Mouse (Mus musculus) thymus, adult 2 months (tissue): ENCODE data around the gene Nxt2. TPM values are rescaled to one million over a fixed set of nuclear protein-coding genes. Genes with fewer than 3 reads are reported as not detected.
"Not testable (repeated sequence)": the region's sequence is repeated elsewhere in the genome, so short reads cannot be mapped to it uniquely, and the experiment has no call there.

ENCODE experiments used
- DNase-seq: peaks from one replicate; pipeline ENCODE4 v3.0.0; 2021
- H3K27ac ChIP-seq: fragments of 200-500 bp; 2 replicates; pipeline ENCODE4 v1.5.1; 2012; ENCODE audit warnings: low read length, control low read depth; ENCODE audit not compliant: control insufficient read depth, insufficient read depth
- H3K27me3 ChIP-seq: fragments of 200-500 bp; 2 replicates; pipeline ENCODE4 v1.6.1; 2012; ENCODE audit warnings: mild to moderate bottlenecking, low read length, moderate library complexity, mixed read lengths; ENCODE audit not compliant: control insufficient read depth, insufficient read depth
- H3K36me3 ChIP-seq: fragments of 200-500 bp; 2 replicates; pipeline ENCODE4 v1.6.1; 2012; ENCODE audit warnings: mild to moderate bottlenecking, low read length, moderate library complexity; ENCODE audit not compliant: control insufficient read depth, insufficient read depth
- H3K4me1 ChIP-seq: fragments of 200-500 bp; replicated peaks from 2 replicates; pipeline ENCODE4 v1.6.1; 2012; ENCODE audit warnings: low read length; ENCODE audit not compliant: control insufficient read depth, insufficient read depth
- H3K4me3 ChIP-seq: fragments of 200-500 bp; 2 replicates; pipeline ENCODE4 v1.5.1; 2012; ENCODE audit warnings: mild to moderate bottlenecking, low read length, control low read depth, moderate library complexity; ENCODE audit not compliant: control insufficient read depth, insufficient read depth
- CTCF ChIP-seq: fragments of 200-500 bp; IDR thresholded peaks from 2 replicates; pipeline ENCODE4 v1.5.1; 2012; ENCODE audit warnings: mild to moderate bottlenecking, control low read depth, low read length, moderate library complexity, borderline replicate concordance; ENCODE audit not compliant: control insufficient read depth, poor library complexity, insufficient read depth; ENCODE audit errors: extremely low read depth
- POLR2A ChIP-seq: fragments of 200-500 bp; IDR thresholded peaks from 2 replicates; pipeline ENCODE4 v1.6.1; 2012; ENCODE audit warnings: mild to moderate bottlenecking, low read length, control low read depth, moderate library complexity; ENCODE audit not compliant: control insufficient read depth, poor library complexity, insufficient read depth; ENCODE audit errors: extremely low read depth
- WGBS: fragments of 180-500 bp; shearing (Covaris S2); methylation state at CpG from one replicate; pipeline ENCODE4 v1.1.7; 2018; 5-methylcytosine and 5-hydroxymethylcytosine counted together
- polyA plus RNA-seq: library from polyadenylated mRNA; depleted of rRNA; stranded (reverse); fragments of >200 nt; gene quantifications from 2 replicates; pipeline ENCODE4 v1.2.3, GENCODE M21; 2012

Gene Nxt2
- polyA plus RNA-seq, 1 experiment, result 1.5 TPM

- no peak for DNase-seq
- 89% methylated on average over 5 of the region's 5 CpGs for WGBS
- Histone ChIP-seq H3K27me3 (no peaks in the 10 kb centered on the region), H3K4me3 (no peak within 1 kb of the TSS), H3K27ac (no peak within 1 kb of the TSS), H3K4me1 (no peaks in the 10 kb centered on the region), H3K36me3 (no peaks in the 10 kb centered on the region)
- TF ChIP-seq CTCF, result no peak
Measured at GRCm38 (mm10) chrX:142196831-142197230, 29.7 kb upstream of the Nxt2 start, which contains the start of gene Gucy2f. TSS of gene Gucy2f (minus strand) at chrX:142196931.

- no peak overlapping the region for H3K27ac ChIP-seq
Measured at GRCm38 (mm10) chrX:142200295-142200694, 26.3 kb upstream of the Nxt2 start.

GRCm38 (mm10) chrX:142227398-142228054 lies 956 bp downstream of the Nxt2 start:
- TF ChIP-seq POLR2A (no peak), CTCF (no peak)
- WGBS, result 1% methylated on average over 15 of the region's 15 CpGs
- H3K4me1 ChIP-seq, result no peaks in the 10 kb centered on the region
- peak; percentile 14 for DNase-seq
- no peaks in the 10 kb centered on the region for H3K36me3 ChIP-seq
- peak overlapping the region; percentile 57; the same call in 1 of the 2 replicates for H3K27ac ChIP-seq
- H3K4me3 ChIP-seq, result no peak overlapping the region
- no peaks in the 10 kb centered on the region for H3K27me3 ChIP-seq

More at GRCm38 (mm10) chrX:142200295-142200694, 26.3 kb upstream of the Nxt2 start:
- peak; percentile 30 for DNase-seq
- Histone ChIP-seq H3K27me3 (no peaks in the 10 kb centered on the region), H3K36me3 (no peaks in the 10 kb centered on the region), H3K4me1 (no peaks in the 10 kb centered on the region), H3K4me3 (no peak overlapping the region)
- TF ChIP-seq POLR2A (no peak), CTCF (no peak)
- WGBS, result 6% methylated on average over 3 of the region's 3 CpGs

- Histone ChIP-seq H3K4me1 (no peaks in the 10 kb centered on the region), H3K27me3 (no peaks in the 10 kb centered on the region), H3K36me3 (no peaks in the 10 kb centered on the region), H3K4me3 (peak overlapping the region; percentile 98), H3K27ac (peak overlapping the region; percentile 57)
- TF ChIP-seq CTCF (no peak), POLR2A (no peak)
- under 1% methylated on average over 29 of the region's 42 CpGs for WGBS
- peak; percentile 58 for DNase-seq
Measured at GRCm38 (mm10) chrX:142228055-142228768, 1.6 kb downstream of the Nxt2 start.

- no peaks in the 10 kb centered on the region for H3K27me3 ChIP-seq
- 18% methylated on average over 7 of the region's 7 CpGs for WGBS
- DNase-seq, result no peak
- H3K4me3 ChIP-seq, result no peak overlapping the region
- H3K27ac ChIP-seq, result no peak overlapping the region
- H3K4me1 ChIP-seq, result no peaks in the 10 kb centered on the region
- TF ChIP-seq CTCF (no peak), POLR2A (no peak)
- no peaks in the 10 kb centered on the region for H3K36me3 ChIP-seq
Measured at GRCm38 (mm10) chrX:142228769-142229158, 2.2 kb downstream of the Nxt2 start.

GRCm38 (mm10) chrX:142236146-142236545 lies 9.6 kb downstream of the Nxt2 start:
- H3K36me3 ChIP-seq, H3K27ac ChIP-seq, H3K27me3 ChIP-seq, H3K4me3 ChIP-seq, H3K4me1 ChIP-seq, DNase-seq: not testable (repeated sequence)
- 100% methylated on average over 1 of the region's 1 CpGs for WGBS
